Mouse (Mus musculus) MEL (cell line): Measurements from ENCODE around the gene Chrm3.

Experiments
- CTCF ChIP-seq, 3 experiments: IDR thresholded peaks in 2 of 3; conservative IDR thresholded peaks in 1 of 3; 2 replicates each; pipeline ENCODE4 v1.5.1; 2011 to 2012; ENCODE audit warnings: low read length in 3 of 3, low read depth in 2 of 3, mild to moderate bottlenecking in 2 of 3, improper control_type of control experiment in 1 of 3, inconsistent platforms in 1 of 3, mixed read lengths in 1 of 3, moderate library complexity in 1 of 3; ENCODE audit not compliant: control insufficient read depth in 1 of 3, insufficient read depth in 1 of 3, poor library complexity in 1 of 3, severe bottlenecking in 1 of 3
- ELF1 ChIP-seq: IDR thresholded peaks from 2 replicates; pipeline ENCODE4 v1.6.1; 2014; ENCODE audit warnings: low read depth, mild to moderate bottlenecking, inconsistent platforms, low read length, improper control_type of control experiment, moderate library complexity
- EP300 ChIP-seq, 2 experiments: IDR thresholded peaks; 2 replicates each; pipeline ENCODE4 v1.6.1; 2011; ENCODE audit warnings: improper control_type of control experiment in 2 of 2, low read length in 2 of 2, low read depth in 1 of 2, mild to moderate bottlenecking in 1 of 2
- GABPA ChIP-seq: IDR thresholded peaks from 2 replicates; pipeline ENCODE4 v1.6.1; 2012; ENCODE audit warnings: low read depth, mild to moderate bottlenecking, inconsistent platforms, low read length, improper control_type of control experiment, moderate library complexity
- GATA1 ChIP-seq: IDR thresholded peaks from 2 replicates; pipeline ENCODE4 v1.6.1; 2011; ENCODE audit warnings: low read depth, low read length, improper control_type of control experiment
- KAT2A ChIP-seq: conservative IDR thresholded peaks from 2 replicates; pipeline ENCODE4 v1.6.1; 2012; ENCODE audit warnings: low read depth, low read length, improper control_type of control experiment, inconsistent platforms
- MAX ChIP-seq: IDR thresholded peaks from 2 replicates; pipeline ENCODE4 v1.6.1; 2011; ENCODE audit warnings: low read length, improper control_type of control experiment
- MAZ ChIP-seq: IDR thresholded peaks from 2 replicates; pipeline ENCODE4 v1.6.1; 2012; ENCODE audit warnings: low read depth, mild to moderate bottlenecking, inconsistent platforms, low read length, improper control_type of control experiment
- POLR2A ChIP-seq, 2 experiments: IDR thresholded peaks; 2 replicates each; pipeline ENCODE4 v1.6.1; 2011 to 2012; ENCODE audit warnings: low read length in 2 of 2, mild to moderate bottlenecking in 2 of 2, control low read depth in 1 of 2, improper control_type of control experiment in 1 of 2, low read depth in 1 of 2, moderate library complexity in 1 of 2; ENCODE audit not compliant: control insufficient read depth in 1 of 2, insufficient read depth in 1 of 2, poor library complexity in 1 of 2
- USF1 ChIP-seq: IDR thresholded peaks from 2 replicates; pipeline ENCODE4 v1.6.1; 2014; ENCODE audit warnings: low read depth, mild to moderate bottlenecking, inconsistent platforms, low read length, improper control_type of control experiment, moderate library complexity
- ZNF384 ChIP-seq: IDR thresholded peaks from 2 replicates; pipeline ENCODE4 v1.6.1; 2012; ENCODE audit warnings: low read depth, mild to moderate bottlenecking, inconsistent platforms, low read length, improper control_type of control experiment

DNA sequence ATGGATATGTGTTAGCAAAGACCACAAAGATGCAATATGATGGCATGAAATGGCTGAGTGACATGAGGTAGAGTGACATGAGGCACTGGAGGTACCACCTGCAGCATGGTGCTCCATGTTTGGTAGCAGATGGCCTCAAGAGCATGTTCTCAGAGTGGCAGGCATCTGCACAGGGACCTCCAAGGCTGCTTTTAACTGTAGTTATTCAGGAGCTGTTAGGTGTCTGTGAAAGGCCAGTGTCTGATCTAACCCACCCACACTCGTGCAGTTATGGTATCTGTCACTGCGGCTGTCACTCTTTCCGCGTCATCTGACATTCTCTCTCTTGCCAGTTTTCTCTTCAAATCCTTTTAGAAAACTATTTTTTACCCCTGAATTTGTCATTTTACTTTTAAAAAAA lies 411.6 kb downstream of the Chrm3 start:
- TF ChIP-seq KAT2A (no peak), ELF1 (no peak), POLR2A (IDR thresholded peaks at IDR 0.05; ENCODE audit: control insufficient read depth in 1 of 2, insufficient read depth in 1 of 2, low read depth in 1 of 2, low read length in 2 of 2, poor library complexity in 1 of 2) (no peak), MAX (no peak), GATA1 (no peak), MAZ (no peak), CTCF (IDR thresholded peaks at IDR 0.05 in 2 of 3, conservative IDR thresholded peaks at IDR 0.05 in 1 of 3; ENCODE audit: control insufficient read depth in 1 of 3, insufficient read depth in 1 of 3, low read depth in 2 of 3, low read length in 3 of 3, poor library complexity in 1 of 3, severe bottlenecking in 1 of 3) (no peak), USF1 (no peak), EP300 (IDR thresholded peaks at IDR 0.05; ENCODE audit: low read depth in 1 of 2, low read length in 2 of 2) (no peak), ZNF384 (no peak), GABPA (no peak)
